Mouse (Mus musculus): ENCODE measurements around the gene Cnot8.
"Not testable (repeated sequence)": the region's sequence is repeated elsewhere in the genome, so short reads cannot be mapped to it uniquely, and the experiment has no call there.

The Cnot8 gene

GRCm38 (mm10) chr11:58103697-58104306 is at the start of gene Cnot8:
Cnot8 (plus strand) TSS chr11:58104153.
- DNase-seq: peak; percentile 99

GRCm38 (mm10) chr11:58057455-58057854 is 46.5 kb upstream of the Cnot8 start:
- peak; percentile 71 for DNase-seq

- not testable (repeated sequence) for DNase-seq
Observed at GRCm38 (mm10) chr11:58059752-58060151, 44.2 kb upstream of the Cnot8 start.

GRCm38 (mm10) chr11:58061218-58061617 is 42.7 kb upstream of the Cnot8 start:
- DNase-seq: not testable (repeated sequence)

GRCm38 (mm10) chr11:58062586-58062985 is 41.4 kb upstream of the Cnot8 start:
- no peak for DNase-seq

GRCm38 (mm10) chr11:58065025-58065424 is 38.9 kb upstream of the Cnot8 start:
- DNase-seq: no peak

- DNase-seq: no peak
Observed at GRCm38 (mm10) chr11:58072978-58073377, 31.0 kb upstream of the Cnot8 start.

GRCm38 (mm10) chr11:58077270-58077669 is 26.7 kb upstream of the Cnot8 start:
- no peak for DNase-seq

- DNase-seq: no peak
Observed at GRCm38 (mm10) chr11:58081716-58082115, 22.2 kb upstream of the Cnot8 start.

GRCm38 (mm10) chr11:58092541-58092940 is 11.4 kb upstream of the Cnot8 start:
- DNase-seq: no peak

GRCm38 (mm10) chr11:58093021-58093528 is 10.9 kb upstream of the Cnot8 start, which contains the start of gene Gm12248:
Gm12248 (minus strand) TSS chr11:58093134.
- no peak for DNase-seq

GRCm38 (mm10) chr11:58094766-58095165 is 9.2 kb upstream of the Cnot8 start:
- no peak for DNase-seq

GRCm38 (mm10) chr11:58095561-58095960 is 8.4 kb upstream of the Cnot8 start:
- DNase-seq: no peak

GRCm38 (mm10) chr11:58096160-58096559 is 7.8 kb upstream of the Cnot8 start:
- peak; percentile 62 for DNase-seq

- peak; percentile 50 for DNase-seq
Observed at GRCm38 (mm10) chr11:58096821-58097620, 6.9 kb upstream of the Cnot8 start.

- peak; percentile 63 for DNase-seq
Observed at GRCm38 (mm10) chr11:58097621-58098365, 6.2 kb upstream of the Cnot8 start.

GRCm38 (mm10) chr11:58098366-58098720 is 5.6 kb upstream of the Cnot8 start:
- DNase-seq: peak; percentile 27

- no peak for DNase-seq
Observed at GRCm38 (mm10) chr11:58100006-58100405, 3.9 kb upstream of the Cnot8 start.

- DNase-seq: no peak
Observed at GRCm38 (mm10) chr11:58101194-58101720, 2.7 kb upstream of the Cnot8 start.

- peak; percentile 55 for DNase-seq
Observed at GRCm38 (mm10) chr11:58102146-58102545, 1.8 kb upstream of the Cnot8 start.

GRCm38 (mm10) chr11:58102581-58103343 is 1.2 kb upstream of the Cnot8 start:
- DNase-seq: peak; percentile 76

GRCm38 (mm10) chr11:58103344-58103653 is 654 bp upstream of the Cnot8 start:
- DNase-seq: peak; percentile 71
